Mouse (Mus musculus) adrenal gland, adult 18-20 months (tissue): Measurements from ENCODE around the gene Myo16. TPM values are rescaled to one million over a fixed set of nuclear protein-coding genes. Genes with fewer than 3 reads are reported as not detected.

Experiments
- DNase-seq, 2 experiments: peaks; one replicate each; pipeline ENCODE4 v3.0.0; 2021 to 2022; ENCODE audit warnings: low spot score in 2 of 2
- total RNA-seq, 2 experiments: library from RNA; stranded (reverse); gene quantifications; 1 replicate in 1 of 2; 2 replicates in 1 of 2; pipeline ENCODE4 v1.2.3; 2021

Gene Myo16
- total RNA-seq, 2 experiments from 2014 or later, result 0.06 TPM; not detected in 1

DNA sequence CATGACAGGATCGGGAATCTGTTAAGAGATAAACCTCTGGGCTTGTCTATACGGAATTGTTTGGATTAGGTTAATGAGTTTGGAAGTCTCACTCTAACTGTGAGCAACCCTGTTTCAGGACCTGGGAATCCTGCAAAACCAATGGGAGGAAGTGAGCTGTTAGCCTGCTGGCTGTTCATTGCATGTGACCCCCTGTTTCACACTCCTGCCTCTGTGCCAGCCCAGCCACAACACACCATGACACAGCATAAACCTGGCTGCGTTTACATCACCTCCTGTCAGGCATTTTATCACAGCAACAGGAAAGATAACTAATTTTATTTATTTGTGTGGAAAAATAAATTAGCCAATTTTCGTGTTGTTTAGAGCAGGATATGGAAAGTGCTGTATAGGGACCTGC lies 138.9 kb downstream of the Myo16 start:
- DNase-seq, result no peak

DNA sequence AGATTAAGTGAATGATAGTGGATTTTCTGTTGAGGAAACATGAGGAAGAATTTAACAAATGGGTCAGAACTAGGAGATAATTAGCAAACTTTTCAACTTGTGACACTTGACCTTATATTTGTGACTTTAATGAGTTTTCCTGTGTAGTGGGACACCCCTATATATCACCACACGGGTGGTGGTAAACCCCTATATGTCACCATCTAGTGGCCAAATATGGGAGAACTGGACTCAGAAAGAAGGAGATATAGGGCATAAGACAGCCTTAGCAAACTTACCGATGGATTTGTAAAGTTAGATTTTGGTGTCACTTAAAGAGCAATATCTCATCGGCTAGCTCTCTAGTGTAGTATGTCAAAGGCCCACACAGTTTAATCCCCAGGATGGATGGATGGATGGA lies 147.1 kb downstream of the Myo16 start:
- DNase-seq, result no peak

GRCm38 (mm10) chr8:10303061-10303460 lies 149.3 kb downstream of the Myo16 start:
- no peak for DNase-seq

GRCm38 (mm10) chr8:10303992-10304391 lies 150.3 kb downstream of the Myo16 start:
- no peak for DNase-seq

- no peak for DNase-seq
Observed at GRCm38 (mm10) chr8:10304721-10305120, 151.0 kb downstream of the Myo16 start.

- DNase-seq, result no peak
Observed at GRCm38 (mm10) chr8:10307345-10307744, 153.6 kb downstream of the Myo16 start.

- no peak for DNase-seq
Observed at GRCm38 (mm10) chr8:10307770-10308476, 154.2 kb downstream of the Myo16 start.

- DNase-seq, result no peak
Observed at GRCm38 (mm10) chr8:10310470-10310869, 156.8 kb downstream of the Myo16 start.

DNA sequence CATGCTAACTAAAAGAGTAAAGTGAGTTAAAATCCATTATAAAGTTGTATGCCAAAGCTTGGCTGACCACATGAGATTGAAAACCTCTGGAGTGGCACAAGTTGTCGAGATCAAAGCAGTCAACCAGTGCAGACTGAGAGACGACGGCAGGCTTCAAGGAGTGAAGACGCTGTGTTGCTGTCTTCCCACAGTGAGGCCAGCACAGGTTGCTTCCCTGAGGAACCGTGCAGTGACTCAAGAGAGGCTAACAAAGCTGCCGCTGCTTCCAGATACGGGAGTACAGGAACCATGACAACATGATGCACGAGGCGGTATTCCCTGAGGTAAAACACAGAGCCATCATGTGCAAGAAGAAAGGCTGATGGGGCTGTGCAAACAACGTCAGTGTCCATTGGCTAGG lies 158.6 kb downstream of the Myo16 start:
- DNase-seq, result no peak

- DNase-seq, result no peak
Observed at GRCm38 (mm10) chr8:10316201-10316600, 162.5 kb downstream of the Myo16 start.

- DNase-seq, result no peak
Observed at GRCm38 (mm10) chr8:10318103-10318502, 164.4 kb downstream of the Myo16 start.

DNA sequence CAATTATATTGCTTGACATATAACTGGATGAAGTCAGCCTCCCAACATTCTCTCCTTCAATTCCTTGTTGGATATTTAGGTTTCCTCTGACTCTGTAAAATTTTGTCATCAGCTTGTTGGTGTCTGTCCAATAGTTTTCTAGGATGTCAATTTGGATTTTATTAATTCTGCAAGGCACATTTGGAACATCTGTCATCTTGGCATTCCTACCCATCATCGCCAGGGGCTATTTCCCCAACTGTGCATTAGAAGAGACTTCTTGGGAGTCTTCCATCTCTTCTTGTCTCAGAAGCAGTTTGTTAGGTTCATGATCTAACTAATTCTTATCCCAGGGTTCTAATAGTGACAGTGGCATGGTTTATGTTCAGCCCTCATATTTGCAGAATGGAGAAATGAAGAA lies 196.7 kb downstream of the Myo16 start:
- DNase-seq, result no peak

- DNase-seq, result no peak
Observed at GRCm38 (mm10) chr8:10358711-10359110, 205.0 kb downstream of the Myo16 start.

GRCm38 (mm10) chr8:10362949-10363348 lies 209.2 kb downstream of the Myo16 start:
- no peak for DNase-seq

- DNase-seq, result no peak
Observed at GRCm38 (mm10) chr8:10363654-10364406, 210.1 kb downstream of the Myo16 start.

DNA sequence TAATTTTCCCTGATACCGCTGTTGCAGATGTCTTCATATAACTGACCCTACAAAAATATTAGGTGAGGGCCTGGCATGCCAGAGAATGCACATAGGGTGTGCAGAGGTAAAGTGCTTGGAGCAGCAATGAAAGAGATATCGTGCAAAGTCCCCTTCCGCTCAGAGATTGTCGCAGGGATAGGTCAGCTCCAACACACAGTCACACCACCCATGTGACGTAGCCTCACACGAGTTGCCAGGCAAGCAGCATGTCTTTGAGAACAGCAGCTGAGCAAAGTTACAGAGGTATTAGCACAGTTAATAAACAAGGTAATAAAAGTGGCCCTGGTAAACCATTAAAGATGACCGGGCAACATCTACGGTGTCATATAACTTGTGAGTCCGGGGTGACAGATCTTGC lies 212.4 kb downstream of the Myo16 start:
- DNase-seq, result no peak

DNA sequence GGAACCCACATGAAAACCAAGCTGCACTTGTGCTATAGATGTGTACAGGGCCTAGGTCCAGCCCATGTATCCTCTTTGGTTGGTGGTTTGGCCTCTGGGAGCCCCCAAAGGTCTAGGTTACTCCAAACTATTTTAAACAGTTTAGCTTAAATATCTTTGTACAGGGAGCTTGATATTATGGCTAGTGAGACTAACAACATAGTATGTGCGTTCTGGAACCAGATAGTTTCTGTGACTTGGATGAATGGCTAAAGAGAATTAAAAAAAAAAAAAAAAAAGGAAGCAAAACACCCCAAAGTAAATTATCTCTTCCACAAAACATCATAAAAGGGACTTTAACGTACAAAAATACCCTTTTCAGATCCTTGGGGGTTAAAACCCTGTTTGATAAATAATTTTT lies 218.9 kb downstream of the Myo16 start:
- DNase-seq, result no peak

GRCm38 (mm10) chr8:10387143-10387542 lies 233.4 kb downstream of the Myo16 start:
- DNase-seq, result no peak

- no peak for DNase-seq
Observed at GRCm38 (mm10) chr8:10391096-10391683, 237.5 kb downstream of the Myo16 start.

GRCm38 (mm10) chr8:10391913-10392312 lies 238.2 kb downstream of the Myo16 start:
- DNase-seq, result no peak

DNA sequence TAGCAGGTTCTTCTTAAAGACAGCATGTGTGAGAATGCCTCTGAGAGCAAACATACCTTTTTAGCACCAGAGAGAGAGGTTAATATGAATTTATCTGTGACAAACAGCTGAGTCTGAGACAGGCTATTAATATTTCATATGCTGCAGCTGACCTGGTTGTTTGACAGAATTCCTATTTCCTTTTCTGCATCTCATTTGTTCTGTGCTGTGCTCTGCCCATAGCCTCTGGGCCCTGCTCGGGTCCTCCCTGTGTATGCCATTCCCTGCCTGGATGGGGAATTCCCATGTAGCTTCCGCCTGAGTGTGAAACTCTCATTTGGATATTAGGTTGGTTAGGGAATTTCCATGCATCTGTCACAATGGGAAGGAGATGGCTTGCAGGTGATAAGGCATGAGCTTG lies 240.8 kb downstream of the Myo16 start:
- no peak for DNase-seq

DNA sequence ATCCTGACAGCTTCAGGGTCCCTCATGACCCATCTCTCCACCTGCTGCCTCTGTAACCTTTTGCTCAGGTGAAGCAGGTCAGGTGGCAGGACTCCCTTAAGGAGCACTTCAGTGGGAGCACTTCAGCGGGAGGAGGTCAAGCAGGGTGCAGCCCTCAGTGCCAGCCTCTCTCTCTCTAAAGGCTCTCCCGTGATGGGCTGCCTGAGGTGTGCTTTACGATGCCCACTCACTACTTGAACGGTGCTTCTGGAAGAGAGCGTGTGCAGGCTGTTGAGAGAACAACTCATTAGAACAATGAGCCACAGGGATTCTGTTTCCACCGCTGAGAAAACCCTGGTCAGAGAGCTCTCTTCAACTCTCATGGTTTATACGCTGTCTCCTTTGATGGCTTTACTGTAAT lies 241.4 kb downstream of the Myo16 start:
- DNase-seq, result no peak
